Mouse (Mus musculus) heart, embryonic 12.5 days (tissue): Measurements from ENCODE around the gene Crnn. TPM values are rescaled to one million over a fixed set of nuclear protein-coding genes. Genes with fewer than 3 reads are reported as not detected.

Experiments
- ATAC-seq: fragments of 200-750 bp; cut with Nextera tagmentation; 2 replicates; pipeline ENCODE4 v1.8.0; 2017; ENCODE audit warnings: moderate TSS enrichment, moderate library complexity; ENCODE audit not compliant: insufficient number of reproducible peaks, low FRiP score
- H3K27ac ChIP-seq: fragments of 300-500 bp; sonication (generic); 2 replicates; pipeline ENCODE4 v1.5.1; 2016; ENCODE audit warnings: mild to moderate bottlenecking, moderate library complexity; ENCODE audit not compliant: poor library complexity, severe bottlenecking
- H3K27me3 ChIP-seq: fragments of 300-500 bp; sonication (generic); replicated peaks from 2 replicates; pipeline ENCODE4 v1.6.1; 2016; ENCODE audit warnings: mild to moderate bottlenecking, moderate library complexity
- H3K36me3 ChIP-seq: fragments of 300-500 bp; sonication (generic); 2 replicates; pipeline ENCODE4 v1.6.1; 2016; ENCODE audit warnings: mild to moderate bottlenecking, moderate library complexity
- H3K4me1 ChIP-seq: fragments of 300-500 bp; sonication (generic); replicated peaks from 2 replicates; pipeline ENCODE4 v1.6.1; 2016; ENCODE audit warnings: mild to moderate bottlenecking
- H3K4me2 ChIP-seq: fragments of 300-500 bp; sonication (generic); 2 replicates; pipeline ENCODE4 v1.6.1; 2016; ENCODE audit warnings: mild to moderate bottlenecking, moderate library complexity
- H3K4me3 ChIP-seq: fragments of 300-500 bp; sonication (generic); 2 replicates; pipeline ENCODE4 v1.5.1; 2016; ENCODE audit warnings: mild to moderate bottlenecking
- H3K9ac ChIP-seq: fragments of 300-500 bp; sonication (generic); 2 replicates; pipeline ENCODE4 v1.6.1; 2016; ENCODE audit warnings: mild to moderate bottlenecking, moderate library complexity
- H3K9me3 ChIP-seq: fragments of 300-500 bp; sonication (generic); replicated peaks from 2 replicates; pipeline ENCODE4 v1.6.1; 2016; ENCODE audit warnings: mild to moderate bottlenecking, moderate library complexity
- WGBS: fragments of 180-500 bp; shearing (Covaris S2); methylation state at CpG from one replicate; pipeline ENCODE4 v1.1.7; 2016; 5-methylcytosine and 5-hydroxymethylcytosine counted together
- polyA plus RNA-seq: library from polyadenylated mRNA; unstranded; fragments of >200 nt; fragmentation: Nextera tagmentation; extraction: Ambion mirVana; gene quantifications from 2 replicates; pipeline ENCODE4 v1.2.1, GENCODE M21; 2016

The Crnn gene
- polyA plus RNA-seq: not detected in 2 replicates

DNA sequence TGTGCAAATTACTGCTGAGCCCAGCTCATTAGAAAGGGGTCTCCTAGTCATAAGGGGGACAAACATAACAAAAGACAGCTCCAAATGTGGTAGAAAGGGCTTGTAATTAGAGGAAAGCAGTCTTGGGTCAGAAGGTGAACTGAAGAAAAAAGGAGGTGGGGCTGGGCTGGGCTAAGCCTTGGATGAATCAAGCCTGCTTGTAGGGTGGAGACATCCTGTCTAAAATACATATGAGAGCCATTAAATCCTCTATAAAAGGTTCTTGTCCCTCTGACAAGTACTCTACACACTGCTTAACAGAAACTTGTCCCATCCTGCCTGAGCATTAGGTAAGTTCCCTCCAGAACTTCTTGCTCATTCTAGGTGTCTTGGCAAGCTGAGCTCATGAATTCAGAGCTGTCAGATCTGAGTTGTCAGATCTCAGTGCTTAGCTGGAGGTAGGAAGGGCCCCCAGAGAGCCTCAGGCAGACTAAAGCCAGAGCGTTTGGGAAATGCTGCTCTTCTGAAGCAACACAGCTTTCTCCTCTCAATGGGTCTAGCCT is at the start of gene Crnn:
Crnn (plus strand) TSS at position 278 of the 542 bp plus-strand sequence.
- no peak within 1 kb of the TSS for H3K4me3 ChIP-seq
- 70% methylated on average over 1 of the region's 1 CpGs for WGBS
- no peaks in the 10 kb centered on the region for H3K36me3 ChIP-seq
- no peaks in the 10 kb centered on the region for H3K9me3 ChIP-seq
- no peaks in the 10 kb centered on the region for H3K4me1 ChIP-seq
- H3K27me3 ChIP-seq: no peaks in the 10 kb centered on the region
- no peak within 1 kb of the TSS for H3K9ac ChIP-seq
- H3K4me2 ChIP-seq: no peak within 1 kb of the TSS
- ATAC-seq: no peak
- no peak within 1 kb of the TSS for H3K27ac ChIP-seq

- WGBS: 80% methylated on average over 2 of the region's 2 CpGs
- Histone ChIP-seq H3K9ac (no peak overlapping the region), H3K27me3 (no peaks in the 10 kb centered on the region), H3K9me3 (no peaks in the 10 kb centered on the region), H3K4me2 (no peak overlapping the region), H3K4me3 (no peak overlapping the region), H3K4me1 (no peaks in the 10 kb centered on the region), H3K27ac (no peak overlapping the region), H3K36me3 (no peaks in the 10 kb centered on the region)
- ATAC-seq: no peak
These were observed 48.1 kb upstream of the Crnn start for GRCm38 (mm10) chr3:93096447-93096846.

- H3K36me3 ChIP-seq: no peaks in the 10 kb centered on the region
- no peak overlapping the region for H3K9ac ChIP-seq
- 36% methylated on average over 5 of the region's 5 CpGs for WGBS
- no peak overlapping the region for H3K4me2 ChIP-seq
- H3K9me3 ChIP-seq: no peaks in the 10 kb centered on the region
- H3K27me3 ChIP-seq: no peaks in the 10 kb centered on the region
- H3K4me1 ChIP-seq: no peaks in the 10 kb centered on the region
- ATAC-seq: no peak
- no peak overlapping the region for H3K27ac ChIP-seq
- no peak overlapping the region for H3K4me3 ChIP-seq
These were observed 32.9 kb upstream of the Crnn start for GRCm38 (mm10) chr3:93111668-93112067.

- 4% methylated on average over 2 of the region's 2 CpGs for WGBS
- no peaks in the 10 kb centered on the region for H3K4me1 ChIP-seq
- H3K4me3 ChIP-seq: no peak overlapping the region
- no peak for ATAC-seq
- H3K9me3 ChIP-seq: no peaks in the 10 kb centered on the region
- H3K36me3 ChIP-seq: no peaks in the 10 kb centered on the region
- H3K4me2 ChIP-seq: no peak overlapping the region
- no peaks in the 10 kb centered on the region for H3K27me3 ChIP-seq
- H3K9ac ChIP-seq: no peak overlapping the region
- H3K27ac ChIP-seq: no peak overlapping the region
These were observed 30.1 kb upstream of the Crnn start for GRCm38 (mm10) chr3:93114481-93114880.

- 47% methylated on average over 4 of the region's 4 CpGs for WGBS
- Histone ChIP-seq H3K4me3 (no peak overlapping the region), H3K9me3 (no peaks in the 10 kb centered on the region), H3K4me1 (no peaks in the 10 kb centered on the region), H3K4me2 (no peak overlapping the region), H3K27me3 (no peaks in the 10 kb centered on the region), H3K9ac (no peak overlapping the region), H3K27ac (no peak overlapping the region), H3K36me3 (no peaks in the 10 kb centered on the region)
- ATAC-seq: no peak
These were observed 25.5 kb upstream of the Crnn start for GRCm38 (mm10) chr3:93119101-93119500.

- ATAC-seq: no peak
- no peaks in the 10 kb centered on the region for H3K4me1 ChIP-seq
- no peaks in the 10 kb centered on the region for H3K9me3 ChIP-seq
- 0 out of 2 replicates have a peak, but pooled peaks cover 4% of the 10 kb centered on the region for H3K27me3 ChIP-seq
- WGBS: 25% methylated on average over 4 of the region's 4 CpGs
- no peak overlapping the region for H3K27ac ChIP-seq
- H3K4me3 ChIP-seq: no peak overlapping the region
- no peak overlapping the region for H3K9ac ChIP-seq
- no peaks in the 10 kb centered on the region for H3K36me3 ChIP-seq
- H3K4me2 ChIP-seq: no peak overlapping the region
These were observed 16.5 kb upstream of the Crnn start for GRCm38 (mm10) chr3:93128052-93128451.

GRCm38 (mm10) chr3:93129076-93129475 is 15.5 kb upstream of the Crnn start:
- ATAC-seq: no peak
- Histone ChIP-seq H3K9me3 (no peaks in the 10 kb centered on the region), H3K4me3 (no peak overlapping the region), H3K27me3 (0 out of 2 replicates have a peak, but pooled peaks cover 4% of the 10 kb centered on the region), H3K4me2 (no peak overlapping the region), H3K9ac (no peak overlapping the region), H3K27ac (no peak overlapping the region), H3K36me3 (no peaks in the 10 kb centered on the region), H3K4me1 (no peaks in the 10 kb centered on the region)
- 41% methylated on average over 5 of the region's 5 CpGs for WGBS

- Histone ChIP-seq H3K9ac (no peak overlapping the region), H3K36me3 (no peaks in the 10 kb centered on the region), H3K4me1 (no peaks in the 10 kb centered on the region), H3K9me3 (no peaks in the 10 kb centered on the region), H3K27ac (no peak overlapping the region), H3K4me3 (no peak overlapping the region), H3K27me3 (0 out of 2 replicates have a peak, but pooled peaks cover 4% of the 10 kb centered on the region), H3K4me2 (no peak overlapping the region)
- 15% methylated on average over 3 of the region's 3 CpGs for WGBS
- ATAC-seq: no peak
These were observed 14.1 kb upstream of the Crnn start for GRCm38 (mm10) chr3:93130460-93130859.

DNA sequence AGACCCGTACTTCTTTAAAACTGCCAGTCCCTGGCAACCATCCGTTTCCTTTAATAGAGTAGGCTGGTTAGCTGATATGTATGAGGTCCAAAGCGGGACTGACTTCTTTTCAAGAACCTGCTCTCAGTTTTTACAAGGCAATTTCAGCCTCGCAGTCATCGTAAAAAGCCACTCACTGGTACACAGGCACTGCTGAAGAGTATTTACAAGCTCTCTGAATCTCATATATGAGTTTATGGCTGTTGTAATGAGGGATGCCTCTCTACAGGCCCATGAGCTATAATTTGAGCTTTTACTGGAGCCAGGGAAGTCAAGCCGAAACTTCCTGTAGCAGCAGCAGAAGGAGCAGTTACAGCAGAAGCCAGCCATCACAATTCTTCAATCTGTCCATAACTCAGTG is 17.9 kb downstream of the Crnn start:
- H3K27ac ChIP-seq: no peak overlapping the region
- H3K4me1 ChIP-seq: no peaks in the 10 kb centered on the region
- H3K4me3 ChIP-seq: no peak overlapping the region
- 71% methylated on average over 6 of the region's 6 CpGs for WGBS
- no peaks in the 10 kb centered on the region for H3K27me3 ChIP-seq
- H3K9me3 ChIP-seq: no peaks in the 10 kb centered on the region
- H3K9ac ChIP-seq: no peak overlapping the region
- H3K36me3 ChIP-seq: no peaks in the 10 kb centered on the region
- ATAC-seq: no peak
- no peak overlapping the region for H3K4me2 ChIP-seq

DNA sequence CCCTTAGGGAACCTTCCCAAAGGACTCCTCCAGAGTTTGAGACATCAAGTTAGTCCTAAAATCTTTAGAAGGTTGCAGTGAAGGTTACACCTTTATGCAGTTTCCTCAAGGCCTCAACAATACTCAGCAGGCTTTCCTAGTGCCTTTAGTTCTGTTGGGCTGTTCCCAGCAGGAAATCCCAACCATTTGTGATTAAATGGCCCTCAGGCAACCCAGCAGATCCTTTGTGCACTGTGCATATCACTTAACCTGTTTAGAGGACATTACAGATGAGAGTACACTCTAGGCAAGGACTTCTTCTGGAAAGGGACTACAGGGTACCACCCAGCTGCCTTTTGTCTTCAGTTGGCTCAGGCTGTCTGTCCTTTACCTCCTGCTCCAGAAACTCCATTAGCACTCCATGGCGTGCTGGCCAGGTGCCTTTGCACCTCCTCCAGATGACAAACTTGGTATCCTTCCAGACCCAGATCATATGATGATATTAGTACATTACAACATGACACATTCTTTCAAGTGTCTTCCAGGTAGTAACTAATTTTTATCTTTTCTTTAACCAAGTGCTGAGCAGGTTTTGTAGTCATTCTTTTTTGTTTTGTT is 18.5 kb downstream of the Crnn start:
- Histone ChIP-seq H3K4me2 (no peak overlapping the region), H3K27ac (no peak overlapping the region), H3K36me3 (no peaks in the 10 kb centered on the region), H3K4me1 (no peaks in the 10 kb centered on the region), H3K9me3 (no peaks in the 10 kb centered on the region), H3K27me3 (no peaks in the 10 kb centered on the region), H3K9ac (no peak overlapping the region), H3K4me3 (no peak overlapping the region)
- WGBS: 42% methylated on average over 1 of the region's 1 CpGs
- no peak for ATAC-seq

- Histone ChIP-seq H3K36me3 (no peaks in the 10 kb centered on the region), H3K9me3 (no peaks in the 10 kb centered on the region), H3K4me1 (no peaks in the 10 kb centered on the region), H3K27ac (no peak overlapping the region), H3K4me2 (no peak overlapping the region), H3K9ac (no peak overlapping the region), H3K4me3 (no peak overlapping the region), H3K27me3 (no peaks in the 10 kb centered on the region)
- 77% methylated on average over 4 of the region's 4 CpGs for WGBS
- no peak for ATAC-seq
These were observed 36.3 kb downstream of the Crnn start for GRCm38 (mm10) chr3:93180856-93181255.

DNA sequence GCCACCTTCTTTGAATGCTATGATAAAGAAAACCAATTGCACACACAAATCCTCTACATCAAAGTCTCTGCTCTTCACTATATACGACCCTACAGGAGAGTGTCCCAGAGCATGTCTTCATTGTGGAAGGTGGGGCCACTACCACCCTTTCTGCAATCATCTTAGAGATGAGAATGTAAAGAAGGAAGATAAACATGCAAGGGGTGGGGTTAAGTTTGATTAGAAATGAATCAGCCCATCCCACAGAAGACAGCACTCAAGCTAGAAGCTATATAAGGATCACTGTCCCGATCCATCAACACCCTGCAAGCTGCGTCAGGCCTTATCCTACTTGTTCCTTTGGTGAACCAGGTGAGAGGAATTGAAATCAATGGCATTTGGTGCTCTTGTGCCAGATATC is 52.4 kb downstream of the Crnn start, which contains the start of gene Flg2:
Flg2 (plus strand) TSS at position 301 of the 400 bp plus-strand sequence.
- H3K9ac ChIP-seq: no peak within 1 kb of the TSS
- H3K27ac ChIP-seq: no peak within 1 kb of the TSS
- no peaks in the 10 kb centered on the region for H3K27me3 ChIP-seq
- 74% methylated on average over 3 of the region's 3 CpGs for WGBS
- no peak within 1 kb of the TSS for H3K4me2 ChIP-seq
- H3K4me1 ChIP-seq: no peaks in the 10 kb centered on the region
- no peaks in the 10 kb centered on the region for H3K9me3 ChIP-seq
- H3K4me3 ChIP-seq: no peak within 1 kb of the TSS
- no peak for ATAC-seq
- no peaks in the 10 kb centered on the region for H3K36me3 ChIP-seq
